Mouse (Mus musculus) testis, adult 2 months (tissue): ENCODE data around the gene Tsc2. TPM values are rescaled to one million over a fixed set of nuclear protein-coding genes. Genes with fewer than 3 reads are reported as not detected.

Experiments used
- H3K27ac ChIP-seq: fragments of 200-500 bp; 2 replicates; pipeline ENCODE4 v1.5.1; 2012; ENCODE audit warnings: low read depth, low read length; ENCODE audit not compliant: control insufficient read depth, insufficient read depth
- H3K27me3 ChIP-seq: fragments of 200-500 bp; 2 replicates; pipeline ENCODE4 v1.6.1; 2012; ENCODE audit warnings: mild to moderate bottlenecking, low read length, moderate library complexity; ENCODE audit not compliant: control insufficient read depth, insufficient read depth
- H3K36me3 ChIP-seq: fragments of 200-500 bp; 2 replicates; pipeline ENCODE4 v1.6.1; 2012; ENCODE audit warnings: mild to moderate bottlenecking, low read length; ENCODE audit not compliant: control insufficient read depth, insufficient read depth
- H3K4me1 ChIP-seq: fragments of 200-500 bp; 2 replicates; pipeline ENCODE4 v1.6.1; 2012; ENCODE audit warnings: low read length; ENCODE audit not compliant: control insufficient read depth, insufficient read depth
- H3K4me3 ChIP-seq: fragments of 200-500 bp; 2 replicates; pipeline ENCODE4 v1.5.1; 2012; ENCODE audit warnings: low read depth, mild to moderate bottlenecking, low read length, moderate library complexity, mixed read lengths; ENCODE audit not compliant: control insufficient read depth
- CTCF ChIP-seq: fragments of 200-500 bp; IDR thresholded peaks from 2 replicates; pipeline ENCODE4 v1.5.1; 2012; ENCODE audit warnings: low read depth, mild to moderate bottlenecking, inconsistent platforms, low read length, moderate library complexity; ENCODE audit not compliant: control insufficient read depth, insufficient read depth, insufficient replicate concordance
- POLR2A ChIP-seq: fragments of 200-500 bp; IDR thresholded peaks from 2 replicates; pipeline ENCODE4 v1.6.1; 2012; ENCODE audit warnings: low read depth, mild to moderate bottlenecking, inconsistent platforms, low read length, moderate library complexity; ENCODE audit not compliant: control insufficient read depth
- polyA plus RNA-seq: library from polyadenylated mRNA; depleted of rRNA; stranded (reverse); fragments of >200 nt; gene quantifications from 2 replicates; pipeline ENCODE4 v1.2.3, GENCODE M21; 2012

The Tsc2 gene
- polyA plus RNA-seq, 1 experiment: 41.6 TPM

- Histone ChIP-seq H3K4me1 (peaks cover 15% of the 10 kb centered on the region), H3K36me3 (no peaks in the 10 kb centered on the region), H3K27ac (no peak overlapping the region)
Measured at GRCm38 (mm10) chr17:24646381-24646780, 14.0 kb upstream of the Tsc2 start.

GRCm38 (mm10) chr17:24645916-24646315, 13.5 kb upstream of the Tsc2 start:
- no peak overlapping the region for H3K27ac ChIP-seq
- no peaks in the 10 kb centered on the region for H3K27me3 ChIP-seq
- no peaks in the 10 kb centered on the region for H3K36me3 ChIP-seq
- peaks cover 15% of the 10 kb centered on the region for H3K4me1 ChIP-seq
- no peak overlapping the region for H3K4me3 ChIP-seq
- TF ChIP-seq POLR2A (no peak), CTCF (no peak)

More at GRCm38 (mm10) chr17:24646381-24646780, 14.0 kb upstream of the Tsc2 start:
- Histone ChIP-seq H3K27me3 (no peaks in the 10 kb centered on the region), H3K4me3 (no peak overlapping the region)
- TF ChIP-seq POLR2A (no peak), CTCF (no peak)

GRCm38 (mm10) chr17:24644875-24645721, 12.7 kb upstream of the Tsc2 start:
- no peak for TF ChIP-seq POLR2A
- TF ChIP-seq CTCF: no peak
- no peaks in the 10 kb centered on the region for H3K27me3 ChIP-seq
- H3K27ac ChIP-seq: peak overlapping the region; percentile 21; the same call in 1 of the 2 replicates
- H3K4me3 ChIP-seq: no peak overlapping the region
- no peaks in the 10 kb centered on the region for H3K36me3 ChIP-seq
- peaks cover 13% of the 10 kb centered on the region for H3K4me1 ChIP-seq

GRCm38 (mm10) chr17:24644030-24644715, 11.7 kb upstream of the Tsc2 start:
- Histone ChIP-seq H3K27ac (no peak overlapping the region), H3K4me1 (peaks cover 13% of the 10 kb centered on the region), H3K27me3 (no peaks in the 10 kb centered on the region), H3K4me3 (no peak overlapping the region), H3K36me3 (no peaks in the 10 kb centered on the region)
- TF ChIP-seq CTCF (no peak), POLR2A (no peak)

- H3K27me3 ChIP-seq: no peaks in the 10 kb centered on the region
- H3K4me3 ChIP-seq: no peak overlapping the region
- no peak overlapping the region for H3K27ac ChIP-seq
- H3K4me1 ChIP-seq: peaks cover 15% of the 10 kb centered on the region
- TF ChIP-seq POLR2A (no peak), CTCF (no peak)
- H3K36me3 ChIP-seq: no peaks in the 10 kb centered on the region
Measured at GRCm38 (mm10) chr17:24642791-24643343, 10.4 kb upstream of the Tsc2 start.

GRCm38 (mm10) chr17:24641944-24642343, 9.5 kb upstream of the Tsc2 start:
- no peak for TF ChIP-seq POLR2A
- TF ChIP-seq CTCF: no peak
- peaks cover 15% of the 10 kb centered on the region for H3K4me1 ChIP-seq
- H3K36me3 ChIP-seq: no peaks in the 10 kb centered on the region
- H3K27ac ChIP-seq: no peak overlapping the region
- H3K4me3 ChIP-seq: no peak overlapping the region
- no peaks in the 10 kb centered on the region for H3K27me3 ChIP-seq

GRCm38 (mm10) chr17:24640581-24640980, 8.2 kb upstream of the Tsc2 start:
- H3K27ac ChIP-seq: no peak overlapping the region
- no peak for TF ChIP-seq CTCF
- TF ChIP-seq POLR2A: no peak
- H3K4me1 ChIP-seq: peaks cover 15% of the 10 kb centered on the region
- no peak overlapping the region for H3K4me3 ChIP-seq
- H3K27me3 ChIP-seq: no peaks in the 10 kb centered on the region
- H3K36me3 ChIP-seq: no peaks in the 10 kb centered on the region
